ENCODE assay signal across 15 mouse cellular contexts in the genomic region with DNA sequence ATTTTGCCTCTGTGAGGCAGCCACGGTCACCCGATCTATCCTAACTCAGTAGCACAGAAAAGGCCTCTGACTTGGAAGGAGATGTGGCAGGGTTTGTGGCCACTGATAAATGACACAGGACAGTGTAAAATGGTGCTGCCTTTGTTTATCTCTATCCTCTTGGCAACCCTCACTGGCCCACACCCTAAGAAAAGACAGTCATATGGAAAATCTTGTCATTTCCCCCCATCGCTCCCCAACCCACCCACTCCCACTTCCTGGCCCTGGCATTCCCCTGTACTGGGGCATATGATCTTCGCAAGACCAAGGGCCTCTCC. TPM values are rescaled to one million over a fixed set of nuclear protein-coding genes. Genes with fewer than 3 reads are reported as not detected.
DNase-seq lines count a peak whose midpoint lies in the region; ATAC-seq and TF ChIP-seq lines count a peak whose summit lies in the region.
"Had no signal": no experiment of that assay in that cellular context is flagged by ENCODE, and none has a peak within 500 bp of the region (broad histone marks: within the 10 kb centered on the region; RNA-seq: fewer than 3 reads in every experiment).

No protein-coding gene starts in this region.

- H3K27me3 ChIP-seq in heart, embryonic 12.5 days (replicated peaks), result peaks cover 11% of the 10 kb centered on the region
- H3K27me3 ChIP-seq in MEL (ENCODE audit: control insufficient read depth in 1 of 2, insufficient read depth in 2 of 2, low read length in 2 of 2), result no peaks in the 10 kb centered on the region
- H3K27me3 ChIP-seq in heart, postnatal 0 days (ENCODE audit: control insufficient read depth, insufficient read depth, low read length), result no peaks in the 10 kb centered on the region
- no peaks in the 10 kb centered on the region for H3K27me3 ChIP-seq in liver, embryonic 14.5 days (ENCODE audit: control insufficient read depth, insufficient read depth, low read length)
- no peaks in the 10 kb centered on the region for H3K27me3 ChIP-seq in kidney, embryonic 16.5 days (ENCODE audit: insufficient read depth, low read length)

- H3K4me3 ChIP-seq in heart, embryonic 12.5 days, result no peak overlapping the region
- H3K4me3 ChIP-seq in MEL (ENCODE audit: control insufficient read depth in 1 of 2, insufficient read depth in 1 of 2, low read depth in 2 of 2, low read length in 2 of 2), result no peak overlapping the region
- no peak overlapping the region for H3K4me3 ChIP-seq in heart, postnatal 0 days (ENCODE audit: low read depth, low read length)
- no peak overlapping the region for H3K4me3 ChIP-seq in liver, embryonic 14.5 days (ENCODE audit: insufficient read depth in 1 of 2, low read depth in 2 of 2, low read length in 2 of 2)
- H3K4me3 ChIP-seq in kidney, embryonic 16.5 days (ENCODE audit: low read length), result no peak overlapping the region

- peak overlapping the region; percentile 81 for H3K27ac ChIP-seq in heart, embryonic 12.5 days (ENCODE audit: poor library complexity, severe bottlenecking)
- H3K27ac ChIP-seq in MEL (ENCODE audit: control insufficient read depth, low read depth, low read length), result peak overlapping the region; percentile 82
- peak overlapping the region; percentile 87 for H3K27ac ChIP-seq in heart, postnatal 0 days (ENCODE audit: low read depth)
- H3K27ac ChIP-seq in liver, embryonic 14.5 days, result peak overlapping the region; percentile 60
- no peak overlapping the region for H3K27ac ChIP-seq in kidney, embryonic 16.5 days (ENCODE audit: low read length)
- H3K27ac ChIP-seq: macrophage had no signal

- TF ChIP-seq CTCF in MEL (IDR thresholded peaks at IDR 0.05 in 2 of 3, conservative IDR thresholded peaks at IDR 0.05 in 1 of 3; ENCODE audit: control insufficient read depth in 1 of 3, insufficient read depth in 1 of 3, low read depth in 2 of 3, low read length in 3 of 3, poor library complexity in 1 of 3, severe bottlenecking in 1 of 3), result no peak
- no peak for TF ChIP-seq CTCF in heart, postnatal 0 days (IDR thresholded peaks at IDR 0.05; ENCODE audit: low read depth)
- no peak for TF ChIP-seq CTCF in liver, embryonic 14.5 days (IDR thresholded peaks at IDR 0.05; ENCODE audit: low read depth)

- peaks cover 4% of the 10 kb centered on the region for H3K79me2 ChIP-seq in MEL (ENCODE audit: control insufficient read depth, insufficient read depth, low read length, poor library complexity)

- intact Hi-C loops in heart, postnatal 25 days (cut with DNase I), result no loop called here

- no peak for DNase-seq in heart, postnatal 25 days (ENCODE audit: low spot score)
- DNase-seq in MEL (ENCODE audit: low read depth, low spot score), result peak; percentile 52
- DNase-seq in heart, postnatal 0 days (ENCODE audit: low spot score), result no peak
- DNase-seq in liver, embryonic 14.5 days (ENCODE audit: low read depth in 3 of 3, low spot score in 3 of 3), result peak in 1 of 3 experiments; percentile 42
- no peak for DNase-seq in kidney, postnatal 10 days
- DNase-seq in B cell, adult 2 months, result no peak
- DNase-seq: cerebellum, adult 9-11 months; kidney, adult 18-20 months had no signal

- 0 out of 4 replicates have a peak, but pooled peaks of 1 of the 2 experiments have one; percentile 21 for TF ChIP-seq POLR2A in MEL (IDR thresholded peaks at IDR 0.05; ENCODE audit: control insufficient read depth in 1 of 2, insufficient read depth in 1 of 2, low read depth in 1 of 2, low read length in 2 of 2, poor library complexity in 1 of 2)

- 0 out of 2 replicates have a peak overlapping the region, but pooled peaks have one; percentile 46 for H3K9ac ChIP-seq in heart, embryonic 12.5 days
- H3K9ac ChIP-seq in MEL (ENCODE audit: control insufficient read depth, low read depth, low read length, poor library complexity, severe bottlenecking), result peak overlapping the region; percentile 27
- no peak overlapping the region for H3K9ac ChIP-seq in heart, postnatal 0 days (replicated peaks; ENCODE audit: low read depth, low read length)
- no peak overlapping the region; the same call in 1 of the 2 replicates for H3K9ac ChIP-seq in liver, embryonic 14.5 days (replicated peaks)
- H3K9ac ChIP-seq in kidney, embryonic 16.5 days (replicated peaks; ENCODE audit: low read length), result no peak overlapping the region

- H3K9me3 ChIP-seq in heart, embryonic 12.5 days (replicated peaks), result no peaks in the 10 kb centered on the region
- no peaks in the 10 kb centered on the region for H3K9me3 ChIP-seq in MEL (replicated peaks; ENCODE audit: insufficient read depth, low read length)
- no peaks in the 10 kb centered on the region for H3K9me3 ChIP-seq in heart, postnatal 0 days (replicated peaks; ENCODE audit: control insufficient read depth, low read length)
- H3K9me3 ChIP-seq in liver, embryonic 14.5 days (ENCODE audit: control insufficient read depth, low read length), result no peaks in the 10 kb centered on the region
- H3K9me3 ChIP-seq in kidney, embryonic 16.5 days (ENCODE audit: low read length), result no peaks in the 10 kb centered on the region

- TF ChIP-seq RAD21 in MEL (IDR thresholded peaks at IDR 0.05; ENCODE audit: low read depth, low read length), result no peak

- peak overlapping the region; percentile 19; the same call in 1 of the 2 replicates for H3K4me2 ChIP-seq in heart, embryonic 12.5 days
- no peak overlapping the region for H3K4me2 ChIP-seq in heart, postnatal 0 days (ENCODE audit: low read depth, low read length)
- H3K4me2 ChIP-seq in liver, embryonic 14.5 days (ENCODE audit: low read depth), result peak overlapping the region; percentile 31
- no peak overlapping the region for H3K4me2 ChIP-seq in kidney, embryonic 16.5 days (replicated peaks; ENCODE audit: low read depth, low read length)

- peaks cover 22% of the 10 kb centered on the region for H3K36me3 ChIP-seq in heart, embryonic 12.5 days
- H3K36me3 ChIP-seq in MEL (ENCODE audit: control insufficient read depth in 1 of 2, insufficient read depth in 2 of 2, low read length in 2 of 2), result peaks cover 3 to 25% of the 10 kb centered on the region in 2 experiments; a peak in 3 of 4 replicates
- H3K36me3 ChIP-seq in heart, postnatal 0 days (replicated peaks; ENCODE audit: control insufficient read depth, insufficient read depth, low read length), result peaks cover 19% of the 10 kb centered on the region
- H3K36me3 ChIP-seq in liver, embryonic 14.5 days (replicated peaks; ENCODE audit: control insufficient read depth, insufficient read depth, low read depth), result no peaks in the 10 kb centered on the region
- no peaks in the 10 kb centered on the region for H3K36me3 ChIP-seq in kidney, embryonic 16.5 days (ENCODE audit: insufficient read depth, low read length)

- ATAC-seq in heart, embryonic 12.5 days (ENCODE audit: insufficient number of reproducible peaks, low FRiP score), result peak; percentile 59; the same call in 1 of the 2 replicates
- 0 out of 2 replicates have a peak, but pooled peaks have one; percentile 1 for ATAC-seq in heart, postnatal 0 days (ENCODE audit: insufficient read depth, low read depth)
- ATAC-seq in liver, embryonic 14.5 days (ENCODE audit: insufficient read depth), result peak; percentile 87
- no peak for ATAC-seq in kidney, embryonic 16.5 days (ENCODE audit: low FRiP score, low TSS enrichment)

- WGBS in heart, embryonic 12.5 days, result 44% methylated on average over 4 of the region's 4 CpGs
- 44% methylated on average over 4 of the region's 4 CpGs for WGBS in heart, postnatal 0 days
- WGBS in liver, embryonic 14.5 days (ENCODE audit: insufficient replicate concordance), result 27% methylated on average over 4 of the region's 4 CpGs
- WGBS in kidney, embryonic 16.5 days, result 67% methylated on average over 4 of the region's 4 CpGs

- peak; percentile 46 to 64; a peak in 3 of 4 replicates for TF ChIP-seq EP300 in MEL (IDR thresholded peaks at IDR 0.05; ENCODE audit: low read depth in 1 of 2, low read length in 2 of 2)
- TF ChIP-seq EP300 in heart, postnatal 0 days (IDR thresholded peaks at IDR 0.05; ENCODE audit: low read depth), result no peak
- TF ChIP-seq EP300 in liver, embryonic 14.5 days (IDR thresholded peaks at IDR 0.05; ENCODE audit: low read depth), result 0 out of 2 replicates have a peak, but pooled peaks have one; percentile 20

- H3K4me1 ChIP-seq in heart, embryonic 12.5 days (replicated peaks), result peaks cover 53% of the 10 kb centered on the region
- H3K4me1 ChIP-seq in MEL (ENCODE audit: control insufficient read depth in 1 of 2, insufficient read depth in 2 of 2, low read length in 2 of 2), result peaks cover 4 to 14% of the 10 kb centered on the region in 2 experiments; a peak in 3 of 4 replicates
- H3K4me1 ChIP-seq in heart, postnatal 0 days (ENCODE audit: control insufficient read depth, insufficient read depth), result peaks cover 40% of the 10 kb centered on the region
- H3K4me1 ChIP-seq in liver, embryonic 14.5 days (replicated peaks; ENCODE audit: control insufficient read depth in 2 of 2, insufficient read depth in 2 of 2, low read length in 1 of 2), result peaks cover 16 to 23% of the 10 kb centered on the region in 2 experiments
- H3K4me1 ChIP-seq in kidney, embryonic 16.5 days (ENCODE audit: insufficient read depth, low read length), result peaks cover 7% of the 10 kb centered on the region; the same call in 1 of the 2 replicates

RNA-seq across cellular contexts. Expression of a gene that starts 7.2 kb away (rescaled TPM):
- polyA plus RNA-seq in heart, embryonic 12.5 days (2016; fragmentation: Nextera tagmentation; extraction: Ambion mirVana), result 33.8 and 37.3 TPM in 2 replicates
- total RNA-seq in heart, postnatal 25 days (2021), result 10 to 100 TPM; 26.7 to 32.4 TPM
- 6.7 and 8.6 TPM in 2 replicates for total RNA-seq in MEL (2012; rRNA removed)
- 10 to 100 TPM in 1 of 2 experiments, not detected in 1; 14.5 TPM for polyA plus RNA-seq in MEL (2012; ENCODE audit: insufficient read depth in 1 of 2, insufficient read length in 2 of 2, low read depth in 1 of 2, low replicate concordance in 2 of 2, missing spikeins in 1 of 2)
- 39.4 and 44.2 TPM in 2 replicates for total RNA-seq in heart, postnatal 0 days (2014; rRNA removed; ENCODE audit: low replicate concordance)
- 39.9 and 48.4 TPM in 2 replicates for polyA plus RNA-seq in heart, postnatal 0 days (2015; fragmentation: Nextera tagmentation; extraction: Ambion mirVana)
- 4.1 and 5.0 TPM in 2 replicates for polyA plus RNA-seq in liver, embryonic 14.5 days (2012; rRNA removed)
- polyA plus RNA-seq in liver, embryonic 14.5 days (2014; fragmentation: Nextera tagmentation; extraction: Ambion mirVana), result 18.3 and 22.8 TPM in 2 replicates
- polyA plus RNA-seq in kidney, embryonic 16.5 days (2015; fragmentation: Nextera tagmentation; extraction: Ambion mirVana), result 15.2 and 16.3 TPM in 2 replicates

RNA-seq across cellular contexts. Expression of a gene that starts 9.7 kb away (rescaled TPM):
- polyA plus RNA-seq in heart, embryonic 12.5 days (2016; fragmentation: Nextera tagmentation; extraction: Ambion mirVana), result 2.7 and 3.6 TPM in 2 replicates
- total RNA-seq in heart, postnatal 25 days (2021), result 10 to 100 TPM; 23.0 to 24.2 TPM
- 1.3 and 1.7 TPM in 2 replicates for total RNA-seq in MEL (2012; rRNA removed)
- 1 to 10 TPM in 1 of 2 experiments, not detected in 1; 2.4 TPM for polyA plus RNA-seq in MEL (2012; ENCODE audit: insufficient read depth in 1 of 2, insufficient read length in 2 of 2, low read depth in 1 of 2, low replicate concordance in 2 of 2, missing spikeins in 1 of 2)
- 5.7 and 6.8 TPM in 2 replicates for total RNA-seq in heart, postnatal 0 days (2014; rRNA removed; ENCODE audit: low replicate concordance)
- 3.3 and 3.4 TPM in 2 replicates for polyA plus RNA-seq in heart, postnatal 0 days (2015; fragmentation: Nextera tagmentation; extraction: Ambion mirVana)
- polyA plus RNA-seq in liver, embryonic 14.5 days (2012; rRNA removed), result 0.28 and 0.39 TPM in 2 replicates
- polyA plus RNA-seq in liver, embryonic 14.5 days (2014; fragmentation: Nextera tagmentation; extraction: Ambion mirVana), result 0.04 and 0.16 TPM in 2 replicates
- 1.3 and 1.4 TPM in 2 replicates for polyA plus RNA-seq in kidney, embryonic 16.5 days (2015; fragmentation: Nextera tagmentation; extraction: Ambion mirVana)

RNA-seq across cellular contexts. Expression of a gene that starts 19.8 kb away (rescaled TPM):
- not detected in 2 replicates for polyA plus RNA-seq in heart, embryonic 12.5 days (2016; fragmentation: Nextera tagmentation; extraction: Ambion mirVana)
- total RNA-seq in heart, postnatal 25 days (2021), result not detected
- not detected in 2 replicates for total RNA-seq in MEL (2012; rRNA removed)
- polyA plus RNA-seq in MEL (2012; ENCODE audit: insufficient read depth in 1 of 2, insufficient read length in 2 of 2, low read depth in 1 of 2, low replicate concordance in 2 of 2, missing spikeins in 1 of 2), result not detected
- not detected in 2 replicates for total RNA-seq in heart, postnatal 0 days (2014; rRNA removed; ENCODE audit: low replicate concordance)
- not detected in 2 replicates for polyA plus RNA-seq in heart, postnatal 0 days (2015; fragmentation: Nextera tagmentation; extraction: Ambion mirVana)
- polyA plus RNA-seq in liver, embryonic 14.5 days (2012; rRNA removed), result not detected in 2 replicates
- not detected in 2 replicates for polyA plus RNA-seq in liver, embryonic 14.5 days (2014; fragmentation: Nextera tagmentation; extraction: Ambion mirVana)
- not detected in 2 replicates for polyA plus RNA-seq in kidney, embryonic 16.5 days (2015; fragmentation: Nextera tagmentation; extraction: Ambion mirVana)
- total RNA-seq: granulocyte monocyte progenitor cell, adult 5-6 weeks; left cerebral cortex, postnatal 25 days had no signal
- polyA plus RNA-seq: frontal cortex, adult 2 months; macrophage; neural tube, embryonic 11.5 days had no signal

RNA-seq across cellular contexts. Expression of a gene that starts 24.5 kb away (rescaled TPM):
- polyA plus RNA-seq in heart, embryonic 12.5 days (2016; fragmentation: Nextera tagmentation; extraction: Ambion mirVana), result 1.4 and 1.5 TPM in 2 replicates
- total RNA-seq in heart, postnatal 25 days (2021), result 1 to 10 TPM; 1.9 to 2.8 TPM
- 6.4 and 7.4 TPM in 2 replicates for total RNA-seq in MEL (2012; rRNA removed)
- polyA plus RNA-seq in MEL (2012; ENCODE audit: insufficient read depth in 1 of 2, insufficient read length in 2 of 2, low read depth in 1 of 2, low replicate concordance in 2 of 2, missing spikeins in 1 of 2), result 10 to 100 TPM in 1 of 2 experiments, not detected in 1; 21.2 TPM
- total RNA-seq in heart, postnatal 0 days (2014; rRNA removed; ENCODE audit: low replicate concordance), result 1.6 and 7.6 TPM in 2 replicates
- polyA plus RNA-seq in heart, postnatal 0 days (2015; fragmentation: Nextera tagmentation; extraction: Ambion mirVana), result 2.0 and 2.6 TPM in 2 replicates
- polyA plus RNA-seq in liver, embryonic 14.5 days (2012; rRNA removed), result 2.6 and 3.1 TPM in 2 replicates
- polyA plus RNA-seq in liver, embryonic 14.5 days (2014; fragmentation: Nextera tagmentation; extraction: Ambion mirVana), result 1.5 and 1.7 TPM in 2 replicates
- 1.4 and 1.7 TPM in 2 replicates for polyA plus RNA-seq in kidney, embryonic 16.5 days (2015; fragmentation: Nextera tagmentation; extraction: Ambion mirVana)

RNA-seq across cellular contexts. Expression of a gene that starts 26.8 kb away (rescaled TPM):
- 0.10 and 0.23 TPM in 2 replicates for polyA plus RNA-seq in heart, embryonic 12.5 days (2016; fragmentation: Nextera tagmentation; extraction: Ambion mirVana)
- under 1 TPM in 1 of 2 experiments, not detected in 1; 0.03 TPM for total RNA-seq in heart, postnatal 25 days (2021)
- total RNA-seq in MEL (2012; rRNA removed), result 0.15 and 0.29 TPM in 2 replicates
- under 1 TPM in 1 of 2 experiments, not detected in 1; 0.43 TPM for polyA plus RNA-seq in MEL (2012; ENCODE audit: insufficient read depth in 1 of 2, insufficient read length in 2 of 2, low read depth in 1 of 2, low replicate concordance in 2 of 2, missing spikeins in 1 of 2)
- total RNA-seq in heart, postnatal 0 days (2014; rRNA removed; ENCODE audit: low replicate concordance), result 0.19 and 0.38 TPM in 2 replicates
- 0.03 and 0.07 TPM in 2 replicates for polyA plus RNA-seq in heart, postnatal 0 days (2015; fragmentation: Nextera tagmentation; extraction: Ambion mirVana)
- 0.21 and 0.40 TPM in 2 replicates for polyA plus RNA-seq in liver, embryonic 14.5 days (2012; rRNA removed)
- 0.25 and 0.27 TPM in 2 replicates for polyA plus RNA-seq in liver, embryonic 14.5 days (2014; fragmentation: Nextera tagmentation; extraction: Ambion mirVana)
- 0.46 and 0.81 TPM in 2 replicates for polyA plus RNA-seq in kidney, embryonic 16.5 days (2015; fragmentation: Nextera tagmentation; extraction: Ambion mirVana)
- total RNA-seq: granulocyte monocyte progenitor cell, adult 5-6 weeks had no signal
- polyA plus RNA-seq: macrophage had no signal

Comparison
In these comparisons a context has a peak if more than half of its experiments do, and no peak if none do; other contexts are left out.
1. H3K4me2 ChIP-seq: peak in heart, embryonic 12.5 days (single experiment) and liver, embryonic 14.5 days (single experiment); none in heart, postnatal 0 days (single experiment) and kidney, embryonic 16.5 days (single experiment).
2. H3K9ac ChIP-seq: peak in heart, embryonic 12.5 days (single experiment) and MEL (single experiment); none in heart, postnatal 0 days (single experiment), liver, embryonic 14.5 days (single experiment) and kidney, embryonic 16.5 days (single experiment).